Comparison of ENCODE assay signal across 8 mouse cellular contexts in the genomic region with DNA sequence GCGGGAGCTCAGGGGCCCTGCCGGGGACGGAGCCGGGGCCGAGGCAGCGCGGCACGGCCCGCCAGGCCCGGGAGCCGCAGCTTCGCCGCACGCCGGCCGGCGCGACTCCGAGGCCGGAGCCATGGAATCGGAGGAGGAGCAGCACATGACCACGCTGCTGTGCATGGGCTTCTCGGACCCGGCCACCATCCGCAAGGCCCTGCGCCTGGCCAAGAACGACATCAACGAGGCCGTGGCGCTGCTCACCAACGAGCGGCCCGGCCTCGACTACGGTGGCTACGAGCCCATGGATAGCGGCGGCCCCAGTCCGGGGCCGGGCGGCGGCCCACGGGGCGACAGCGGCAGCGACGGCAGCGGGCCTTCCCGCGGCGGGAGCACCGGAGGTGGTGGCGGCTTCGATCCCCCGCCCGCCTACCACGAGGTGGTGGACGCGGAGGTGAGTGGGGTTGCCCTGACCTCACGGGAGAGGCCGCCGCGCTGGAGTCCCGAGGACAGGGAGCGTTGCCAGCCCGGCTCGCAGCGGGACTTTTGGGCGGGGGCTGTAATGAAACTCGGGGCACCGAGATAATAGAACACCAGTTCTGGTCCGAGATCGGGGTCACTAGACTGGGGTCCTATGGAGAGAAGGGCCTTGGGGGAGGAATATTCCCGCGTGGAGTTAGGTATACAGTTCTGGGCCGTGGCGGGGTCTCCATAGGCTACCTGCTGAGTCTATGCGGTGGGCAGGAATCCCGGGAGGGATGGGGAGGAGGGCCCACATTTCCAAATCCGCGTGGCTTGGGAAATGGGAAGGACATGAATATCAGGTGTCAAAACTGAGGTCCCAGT. TPM values are rescaled to one million over a fixed set of nuclear protein-coding genes. Genes with fewer than 3 reads are reported as not detected.
DNase-seq lines count a peak whose midpoint lies in the region; ATAC-seq and TF ChIP-seq lines count a peak whose summit lies in the region.

No protein-coding gene starts in this region.

- peak overlapping the region; percentile 70 for H3K4me2 ChIP-seq in limb, embryonic 12.5 days
- H3K4me2 ChIP-seq in midbrain, embryonic 12.5 days (replicated peaks), result peak overlapping the region; percentile 75

- under 1% methylated on average over 78 of the region's 81 CpGs for WGBS in limb, embryonic 12.5 days
- WGBS in midbrain, embryonic 12.5 days, result under 1% methylated on average over 70 of the region's 81 CpGs

- no peaks in the 10 kb centered on the region for H3K27me3 ChIP-seq in limb, embryonic 12.5 days
- H3K27me3 ChIP-seq in midbrain, embryonic 12.5 days, result no peaks in the 10 kb centered on the region; the same call in 1 of the 2 replicates

- H3K4me1 ChIP-seq in limb, embryonic 12.5 days (replicated peaks), result peaks cover 35% of the 10 kb centered on the region
- peaks cover 35% of the 10 kb centered on the region for H3K4me1 ChIP-seq in midbrain, embryonic 12.5 days

- intact Hi-C loops in left cerebral cortex, adult 2 months (cut with DNase I), result loop anchor here (2.0 kb wide), 2 partner anchors 54 to 88 kb away; no protein-coding TSS in a partner anchor

- peak in 1 of 2 experiments; percentile 44 for DNase-seq in left cerebral cortex, adult 2 months (ENCODE audit: extremely low spot score in 1 of 2, low spot score in 2 of 2)
- DNase-seq in left cerebral cortex, adult 11 months (ENCODE audit: low spot score), result no peak
- DNase-seq in embryo, embryonic 9.5 days (ENCODE audit: extremely low spot score), result peak; percentile 77
- DNase-seq in gastrocnemius, postnatal 25 days, result peak; percentile 42
- peak; percentile 66 to 82 for DNase-seq in spleen, postnatal 10 days (ENCODE audit: low spot score in 2 of 2)

- H3K9me3 ChIP-seq in limb, embryonic 12.5 days, result no peaks in the 10 kb centered on the region
- no peaks in the 10 kb centered on the region for H3K9me3 ChIP-seq in midbrain, embryonic 12.5 days

- H3K4me3 ChIP-seq in left cerebral cortex, adult 2 months, result peak overlapping the region; percentile 95
- H3K4me3 ChIP-seq in limb, embryonic 12.5 days (replicated peaks), result peak overlapping the region; percentile 92
- H3K4me3 ChIP-seq in midbrain, embryonic 12.5 days, result peak overlapping the region; percentile 96

- no peak for TF ChIP-seq CTCF in left cerebral cortex, adult 2 months (IDR thresholded peaks at IDR 0.05)

- no peaks in the 10 kb centered on the region for H3K36me3 ChIP-seq in limb, embryonic 12.5 days
- H3K36me3 ChIP-seq in midbrain, embryonic 12.5 days, result no peaks in the 10 kb centered on the region

- H3K9ac ChIP-seq in limb, embryonic 12.5 days (replicated peaks), result peak overlapping the region; percentile 97
- H3K9ac ChIP-seq in midbrain, embryonic 12.5 days (replicated peaks), result peak overlapping the region; percentile 98

- ATAC-seq in inflammation-experienced regulatory T-cells, adult 6 months, result peak; percentile 33
- ATAC-seq in limb, embryonic 12.5 days (ENCODE audit: insufficient number of reproducible peaks, insufficient read depth, low FRiP score, low TSS enrichment, low read depth), result peak; percentile 80
- ATAC-seq in midbrain, embryonic 12.5 days (ENCODE audit: low FRiP score, low read depth), result peak; percentile 80

- H3K27ac ChIP-seq in left cerebral cortex, adult 2 months, result peak overlapping the region; percentile 92
- H3K27ac ChIP-seq in limb, embryonic 12.5 days, result peak overlapping the region; percentile 95
- peak overlapping the region; percentile 95 for H3K27ac ChIP-seq in midbrain, embryonic 12.5 days (replicated peaks)

RNA-seq across cellular contexts. Expression of a gene that starts 0.6 kb away (rescaled TPM):
- 10 to 100 TPM; 43.1 to 44.0 TPM for total RNA-seq in left cerebral cortex, adult 2 months (2021)
- 10 to 100 TPM; 43.8 to 49.2 TPM for total RNA-seq in gastrocnemius, postnatal 25 days (2021)
- polyA plus RNA-seq in inflammation-experienced regulatory T-cells, adult 6 months (2017; shearing (Covaris generic)), result 10 to 100 TPM in 2 of 3 experiments, 1 to 10 TPM in 1; 5.2 to 11.9 (median 10.6) TPM
- polyA plus RNA-seq in limb, embryonic 12.5 days (2016; fragmentation: Nextera tagmentation; extraction: Ambion mirVana), result 11.2 and 12.4 TPM in 2 replicates
- 10.8 and 12.5 TPM in 2 replicates for polyA plus RNA-seq in midbrain, embryonic 12.5 days (2016; fragmentation: Nextera tagmentation; extraction: Ambion mirVana)
